In the genomic region with DNA sequence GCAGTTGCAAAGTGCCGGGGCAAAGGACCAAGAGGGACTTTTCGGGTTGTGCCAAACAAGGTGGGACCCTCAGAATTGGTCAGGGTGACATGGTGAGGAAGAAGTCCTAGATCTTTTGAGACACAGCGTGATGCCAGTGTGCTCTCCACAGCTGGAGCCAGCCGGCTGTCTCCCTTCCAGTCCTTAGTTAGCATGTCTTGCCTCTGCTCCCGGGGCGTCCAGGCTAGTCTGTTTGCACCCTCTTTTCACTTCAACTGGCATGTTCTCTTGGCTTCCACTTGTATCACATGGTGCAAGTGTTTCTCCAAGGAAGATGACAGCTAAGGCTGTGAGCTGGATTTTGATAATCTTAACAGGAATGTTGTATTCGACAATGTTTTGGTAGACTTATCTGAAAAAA, we compare ENCODE assay signal across 20 mouse cellular contexts.
DNase-seq lines count a peak whose midpoint lies in the region; ATAC-seq and TF ChIP-seq lines count a peak whose summit lies in the region.
"Had no signal": no experiment of that assay in that cellular context is flagged by ENCODE, and none has a peak within 500 bp of the region (broad histone marks: within the 10 kb centered on the region; RNA-seq: fewer than 3 reads in every experiment).

No protein-coding gene starts in this region.

- no peaks in the 10 kb centered on the region for H3K27me3 ChIP-seq in heart, embryonic 15.5 days
- no peaks in the 10 kb centered on the region for H3K27me3 ChIP-seq in lung, embryonic 16.5 days (ENCODE audit: control insufficient read depth, insufficient read depth, low read depth, low read length)
- H3K27me3 ChIP-seq: embryonic facial prominence, embryonic 15.5 days; limb, embryonic 15.5 days; midbrain, embryonic 15.5 days had no signal

- DNase-seq in gastrocnemius, adult 2 months, result no peak
- no peak for DNase-seq in gastrocnemius, adult 8-10 months (ENCODE audit: low spot score in 2 of 2)
- DNase-seq in heart, adult 9 months (ENCODE audit: low spot score in 2 of 2), result no peak
- DNase-seq in brain, embryonic 14.5 days (ENCODE audit: low read depth), result peak; percentile 18
- DNase-seq in cerebellum, adult 9-10 months, result no peak
- DNase-seq: adrenal gland, postnatal 25 days; B cell, adult 2 months; cerebellum, adult 18-20 months; cerebellum, postnatal 36 days; liver, postnatal 0 days; thymus, postnatal 36 days had no signal

- H3K36me3 ChIP-seq in heart, embryonic 15.5 days, result no peaks in the 10 kb centered on the region
- H3K36me3 ChIP-seq in lung, embryonic 16.5 days (ENCODE audit: control insufficient read depth, insufficient read depth, low read length), result no peaks in the 10 kb centered on the region
- H3K36me3 ChIP-seq: embryonic facial prominence, embryonic 15.5 days; limb, embryonic 15.5 days; midbrain, embryonic 15.5 days had no signal

- ATAC-seq in heart, embryonic 15.5 days (replicated peaks; ENCODE audit: insufficient number of reproducible peaks, insufficient read depth, low FRiP score, low read depth), result no peak; the same call in 1 of the 2 replicates
- ATAC-seq in lung, embryonic 16.5 days (ENCODE audit: low read depth), result peak; percentile 75
- no peak for ATAC-seq in granulocyte monocyte progenitor cell, adult 5-6 weeks (replicated peaks; ENCODE audit: poor library complexity, severe bottlenecking)
- ATAC-seq: liver, postnatal 0 days; midbrain, embryonic 15.5 days had no signal

- intact Hi-C loops in gastrocnemius, adult 2 months (cut with DNase I), result no loop called here

- H3K4me3 ChIP-seq in gastrocnemius, adult 2 months, result no peak overlapping the region
- no peak overlapping the region for H3K4me3 ChIP-seq in heart, embryonic 15.5 days
- no peak overlapping the region for H3K4me3 ChIP-seq in lung, embryonic 16.5 days (ENCODE audit: low read length)
- H3K4me3 ChIP-seq: embryonic facial prominence, embryonic 15.5 days; limb, embryonic 15.5 days; midbrain, embryonic 15.5 days; myocyte had no signal

- WGBS in heart, embryonic 15.5 days, result 33% methylated on average over 7 of the region's 7 CpGs
- WGBS in lung, embryonic 16.5 days, result 34% methylated on average over 7 of the region's 7 CpGs

- H3K9me3 ChIP-seq in heart, embryonic 15.5 days (replicated peaks), result no peaks in the 10 kb centered on the region
- no peaks in the 10 kb centered on the region for H3K9me3 ChIP-seq in lung, embryonic 16.5 days (ENCODE audit: control insufficient read depth, low read length)
- H3K9me3 ChIP-seq: embryonic facial prominence, embryonic 15.5 days; limb, embryonic 15.5 days; midbrain, embryonic 15.5 days had no signal

- no peak overlapping the region for H3K9ac ChIP-seq in heart, embryonic 15.5 days
- no peak overlapping the region for H3K9ac ChIP-seq in lung, embryonic 16.5 days (ENCODE audit: low read length)
- H3K9ac ChIP-seq: embryonic facial prominence, embryonic 15.5 days; hindbrain, embryonic 14.5 days; limb, embryonic 15.5 days; liver, postnatal 0 days; midbrain, embryonic 15.5 days had no signal

- peak overlapping the region; percentile 43 for H3K27ac ChIP-seq in gastrocnemius, adult 2 months
- peak overlapping the region; percentile 37 for H3K27ac ChIP-seq in heart, embryonic 15.5 days
- peak overlapping the region; percentile 60; the same call in 1 of the 2 replicates for H3K27ac ChIP-seq in lung, embryonic 16.5 days (ENCODE audit: low read length)
- H3K27ac ChIP-seq: embryonic facial prominence, embryonic 15.5 days; hindbrain, embryonic 14.5 days; kidney, postnatal 0 days; limb, embryonic 15.5 days; midbrain, embryonic 15.5 days had no signal

- no peak for TF ChIP-seq POLR2A in brain, embryonic 14.5 days (IDR thresholded peaks at IDR 0.05; ENCODE audit: borderline replicate concordance, extremely low read depth, insufficient read depth, insufficient read length, poor library complexity, severe bottlenecking)

- peaks cover 55% of the 10 kb centered on the region for H3K4me1 ChIP-seq in heart, embryonic 15.5 days (replicated peaks)
- peaks cover 40% of the 10 kb centered on the region for H3K4me1 ChIP-seq in lung, embryonic 16.5 days (replicated peaks; ENCODE audit: control insufficient read depth, insufficient read depth, low read length)
- H3K4me1 ChIP-seq: midbrain, embryonic 15.5 days had no signal

- H3K4me2 ChIP-seq in heart, embryonic 15.5 days, result no peak overlapping the region
- H3K4me2 ChIP-seq in lung, embryonic 16.5 days (ENCODE audit: low read depth, low read length), result no peak overlapping the region
- H3K4me2 ChIP-seq: embryonic facial prominence, embryonic 15.5 days; hindbrain, embryonic 14.5 days; limb, embryonic 15.5 days; midbrain, embryonic 15.5 days had no signal

- TF ChIP-seq CTCF in gastrocnemius, adult 2 months (IDR thresholded peaks at IDR 0.05), result no peak
- TF ChIP-seq CTCF in brain, embryonic 14.5 days (IDR thresholded peaks at IDR 0.05; ENCODE audit: borderline replicate concordance, extremely low read depth, insufficient read depth, insufficient read length), result no peak
